Mouse (Mus musculus): ENCODE results near the gene Kif3c. TPM values are rescaled to one million over a fixed set of nuclear protein-coding genes. Genes with fewer than 3 reads are reported as not detected.
A peak's percentile ranks its signal among the peaks of the same experiment; 100 is the strongest.

The Kif3c gene
- total and polyA plus RNA-seq, 2 experiments from 2014 or later: 58.5 to 150 TPM

DNA sequence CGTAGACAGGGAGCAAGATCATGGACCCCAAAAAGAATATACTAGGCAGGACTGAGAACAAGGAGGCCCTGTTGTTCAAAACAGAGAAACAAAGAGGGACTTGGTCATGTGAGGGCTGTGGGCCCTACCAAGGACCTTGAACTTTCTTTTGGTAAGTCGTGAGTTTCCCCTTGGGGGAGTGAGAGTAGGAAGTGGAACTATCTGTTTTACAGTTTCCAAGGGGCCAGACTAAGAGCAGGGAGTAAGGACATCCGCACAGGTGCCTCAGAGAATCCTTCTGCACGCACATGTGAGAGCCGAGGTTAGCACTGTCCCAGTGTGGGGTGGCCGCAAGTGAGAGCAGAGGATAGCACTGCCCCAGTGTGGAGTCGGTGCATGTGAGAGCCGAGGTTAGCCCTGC lies 9.9 kb upstream of the Kif3c start:
- Histone ChIP-seq H3K4me3 (ENCODE audit: low read length) (no peak overlapping the region), H3K36me3 (ENCODE audit: insufficient read depth, low read length) (no peaks in the 10 kb centered on the region), H3K9me3 (ENCODE audit: low read length) (no peaks in the 10 kb centered on the region), H3K4me1 (ENCODE audit: insufficient read depth, low read length) (no peaks in the 10 kb centered on the region), H3K9ac (replicated peaks; ENCODE audit: low read length) (no peak overlapping the region), H3K27me3 (ENCODE audit: insufficient read depth, low read length) (no peaks in the 10 kb centered on the region), H3K4me2 (ENCODE audit: low read depth, low read length) (no peak overlapping the region), H3K27ac (no peak overlapping the region)
- 87% methylated on average over 8 of the region's 8 CpGs for WGBS
- DNase-seq (ENCODE audit: low spot score) (no peak), ATAC-seq (no peak)
- no peak for TF ChIP-seq CTCF (IDR thresholded peaks at IDR 0.05; ENCODE audit: low read depth)

DNA sequence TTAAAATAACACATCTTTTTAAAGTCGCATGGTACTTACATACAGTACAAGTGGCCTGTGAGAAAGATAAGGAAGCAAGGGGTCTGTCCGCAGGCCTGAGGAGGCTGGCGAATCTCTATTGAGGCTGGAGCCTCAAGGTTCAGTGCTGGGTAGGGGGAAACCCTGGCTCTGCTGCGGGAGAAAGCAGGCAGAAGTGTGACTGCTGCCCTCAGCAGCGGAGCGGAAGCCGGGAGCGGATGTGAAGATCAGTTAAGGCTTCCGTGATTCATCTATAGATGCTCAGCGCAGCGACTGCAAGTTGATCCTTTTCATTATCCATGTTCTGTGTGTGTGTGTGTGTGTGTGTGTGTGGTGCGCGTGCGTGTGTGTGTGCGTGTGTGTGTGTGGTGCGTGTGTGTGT lies 8.1 kb upstream of the Kif3c start:
- no peaks in the 10 kb centered on the region for H3K4me1 ChIP-seq (ENCODE audit: insufficient read depth, low read length)
- WGBS: 68% methylated on average over 16 of the region's 16 CpGs
- H3K9me3 ChIP-seq (ENCODE audit: low read length): no peaks in the 10 kb centered on the region
- peak overlapping the region; percentile 16; the same call in 1 of the 2 replicates for H3K4me2 ChIP-seq (ENCODE audit: low read depth, low read length)
- H3K27ac ChIP-seq: no peak overlapping the region
- no peaks in the 10 kb centered on the region for H3K36me3 ChIP-seq (ENCODE audit: insufficient read depth, low read length)
- ATAC-seq (no peak), DNase-seq (ENCODE audit: low spot score) (no peak)
- TF ChIP-seq CTCF (IDR thresholded peaks at IDR 0.05; ENCODE audit: low read depth): no peak
- no peaks in the 10 kb centered on the region for H3K27me3 ChIP-seq (ENCODE audit: insufficient read depth, low read length)
- no peak overlapping the region for H3K4me3 ChIP-seq (ENCODE audit: low read length)
- no peak overlapping the region for H3K9ac ChIP-seq (replicated peaks; ENCODE audit: low read length)

DNA sequence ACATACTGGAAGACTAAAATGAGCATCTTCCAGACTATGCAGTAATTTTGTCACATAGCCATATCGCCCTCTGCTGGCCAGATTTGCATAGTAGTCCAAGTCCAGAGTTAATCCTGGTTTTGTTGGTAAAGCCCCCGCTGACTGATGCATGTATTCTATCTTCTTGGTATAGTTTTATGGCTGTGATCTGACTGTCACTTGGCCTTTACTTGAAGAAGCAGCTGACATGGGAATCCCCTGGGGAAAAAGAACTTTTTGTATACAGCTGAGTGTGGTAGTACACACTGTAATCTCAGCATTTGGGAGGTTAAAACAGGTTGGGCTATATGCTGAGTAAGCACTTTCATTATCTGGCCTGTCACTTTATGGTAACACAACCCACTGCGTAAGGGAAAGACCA lies 5.6 kb upstream of the Kif3c start:
- no peaks in the 10 kb centered on the region for H3K36me3 ChIP-seq (ENCODE audit: insufficient read depth, low read length)
- H3K4me2 ChIP-seq (ENCODE audit: low read depth, low read length): no peak overlapping the region
- H3K9ac ChIP-seq (replicated peaks; ENCODE audit: low read length): no peak overlapping the region
- ATAC-seq: peak; percentile 66; the same call in 1 of the 2 replicates
- peak; percentile 87 for DNase-seq (ENCODE audit: low spot score)
- no peak overlapping the region for H3K4me3 ChIP-seq (ENCODE audit: low read length)
- H3K4me1 ChIP-seq (ENCODE audit: insufficient read depth, low read length): no peaks in the 10 kb centered on the region
- peak; percentile 81 for TF ChIP-seq CTCF (IDR thresholded peaks at IDR 0.05; ENCODE audit: low read depth)
- WGBS: 29% methylated on average over 3 of the region's 3 CpGs
- H3K27ac ChIP-seq: no peak overlapping the region
- no peaks in the 10 kb centered on the region for H3K9me3 ChIP-seq (ENCODE audit: low read length)
- H3K27me3 ChIP-seq (ENCODE audit: insufficient read depth, low read length): no peaks in the 10 kb centered on the region

DNA sequence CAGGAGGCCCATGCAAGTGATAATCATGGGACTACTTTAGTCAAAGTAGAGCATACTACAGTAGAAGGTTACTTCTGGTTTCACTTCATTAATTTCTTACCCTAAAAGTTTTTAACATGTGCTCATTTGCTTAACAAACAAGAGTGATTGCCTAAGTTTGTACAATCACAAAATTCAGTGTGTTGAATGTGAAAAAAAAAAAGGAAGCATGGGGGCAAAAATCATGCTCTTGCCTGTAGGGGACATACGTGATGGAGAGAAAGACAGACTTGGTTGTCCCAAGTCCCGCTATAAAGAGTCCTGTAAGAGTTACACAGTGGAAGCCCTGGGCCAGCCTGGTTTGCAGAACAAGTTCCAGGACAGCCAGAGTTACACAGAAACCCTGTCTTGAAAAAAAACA lies 4.9 kb upstream of the Kif3c start:
- Histone ChIP-seq H3K4me3 (ENCODE audit: low read length) (no peak overlapping the region), H3K9ac (replicated peaks; ENCODE audit: low read length) (no peak overlapping the region), H3K27me3 (ENCODE audit: insufficient read depth, low read length) (no peaks in the 10 kb centered on the region), H3K9me3 (ENCODE audit: low read length) (no peaks in the 10 kb centered on the region), H3K36me3 (ENCODE audit: insufficient read depth, low read length) (no peaks in the 10 kb centered on the region), H3K27ac (no peak overlapping the region), H3K4me1 (ENCODE audit: insufficient read depth, low read length) (0 out of 2 replicates have a peak, but pooled peaks cover 3% of the 10 kb centered on the region), H3K4me2 (ENCODE audit: low read depth, low read length) (no peak overlapping the region)
- ATAC-seq (no peak), DNase-seq (ENCODE audit: low spot score) (no peak)
- WGBS: 87% methylated on average over 2 of the region's 2 CpGs
- no peak for TF ChIP-seq CTCF (IDR thresholded peaks at IDR 0.05; ENCODE audit: low read depth)

DNA sequence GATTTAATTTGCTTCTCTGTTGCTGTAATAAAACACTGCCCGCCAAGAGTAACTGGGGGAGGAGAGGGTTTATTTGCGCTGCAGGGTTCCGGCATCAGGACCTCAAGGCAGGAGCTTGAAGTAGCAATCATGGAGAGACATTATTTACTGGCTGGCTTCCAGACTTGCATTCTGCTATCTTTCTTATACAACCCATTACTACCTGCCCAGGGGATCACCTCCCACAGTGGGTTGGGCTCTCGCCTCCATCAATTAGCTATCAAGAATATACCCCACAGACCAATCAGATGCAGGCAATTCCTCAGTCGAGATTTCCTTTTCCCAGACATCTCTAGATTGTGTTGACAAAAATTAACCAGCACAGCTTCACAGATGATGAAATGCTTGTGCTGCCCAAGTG lies 856 bp upstream of the Kif3c start:
- Histone ChIP-seq H3K4me3 (ENCODE audit: low read length) (no peak overlapping the region), H3K36me3 (ENCODE audit: insufficient read depth, low read length) (no peaks in the 10 kb centered on the region; the same call in 1 of the 2 replicates), H3K4me1 (ENCODE audit: insufficient read depth, low read length) (peaks cover 28% of the 10 kb centered on the region), H3K4me2 (ENCODE audit: low read depth, low read length) (no peak overlapping the region), H3K9ac (replicated peaks; ENCODE audit: low read length) (no peak overlapping the region), H3K27me3 (ENCODE audit: insufficient read depth, low read length) (no peaks in the 10 kb centered on the region), H3K9me3 (ENCODE audit: low read length) (no peaks in the 10 kb centered on the region), H3K27ac (peak overlapping the region; percentile 90)
- no peak for ATAC-seq
- WGBS: 72% methylated on average over 5 of the region's 5 CpGs
- TF ChIP-seq CTCF (IDR thresholded peaks at IDR 0.05; ENCODE audit: low read depth): no peak
- DNase-seq (ENCODE audit: low spot score): no peak

DNA sequence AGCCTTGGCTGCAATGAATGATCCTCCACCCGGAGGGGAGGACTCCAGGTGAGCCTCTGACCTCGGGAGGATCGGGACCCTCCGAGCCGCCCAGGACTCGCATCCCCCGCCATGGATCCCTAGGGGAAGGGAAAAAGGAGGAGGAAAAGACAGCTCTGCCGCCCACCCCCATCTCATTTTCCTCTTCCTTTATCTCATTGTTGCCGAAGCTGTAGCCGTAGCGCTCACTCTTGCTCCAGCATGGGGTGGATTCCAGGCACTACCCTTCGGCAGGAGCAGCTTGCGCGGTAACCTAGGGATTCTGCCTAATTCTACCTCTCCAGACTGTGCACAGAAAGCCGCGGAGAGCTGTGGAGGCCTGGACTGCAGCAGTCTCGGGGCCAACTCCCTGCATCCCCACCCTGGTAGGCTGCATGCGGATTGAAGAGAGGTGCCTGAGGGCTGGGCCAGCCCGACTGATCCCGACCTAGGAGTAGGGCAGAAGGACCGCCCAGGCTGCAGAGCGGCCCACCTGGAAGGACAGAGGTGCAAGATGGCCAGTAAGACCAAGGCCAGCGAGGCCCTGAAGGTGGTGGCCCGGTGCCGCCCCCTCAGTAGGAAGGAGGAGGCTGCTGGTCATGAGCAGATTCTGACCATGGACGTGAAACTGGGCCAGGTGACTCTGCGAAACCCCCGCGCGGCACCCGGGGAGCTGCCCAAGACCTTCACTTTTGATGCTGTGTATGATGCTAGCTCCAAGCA lies 687 bp downstream of the Kif3c start:
- 2% methylated on average over 30 of the region's 31 CpGs for WGBS
- peak overlapping the region; percentile 90 for H3K27ac ChIP-seq
- no peaks in the 10 kb centered on the region for H3K27me3 ChIP-seq (ENCODE audit: insufficient read depth, low read length)
- no peaks in the 10 kb centered on the region for H3K9me3 ChIP-seq (ENCODE audit: low read length)
- TF ChIP-seq CTCF (IDR thresholded peaks at IDR 0.05; ENCODE audit: low read depth): no peak
- H3K4me3 ChIP-seq (ENCODE audit: low read length): peak overlapping the region; percentile 64
- peak overlapping the region; percentile 95 for H3K4me2 ChIP-seq (ENCODE audit: low read depth, low read length)
- ATAC-seq: peak; percentile 44
- H3K4me1 ChIP-seq (ENCODE audit: insufficient read depth, low read length): peaks cover 30% of the 10 kb centered on the region
- H3K36me3 ChIP-seq (ENCODE audit: insufficient read depth, low read length): no peaks in the 10 kb centered on the region; the same call in 1 of the 2 replicates
- DNase-seq (ENCODE audit: low spot score): peak; percentile 49
- H3K9ac ChIP-seq (replicated peaks; ENCODE audit: low read length): peak overlapping the region; percentile 94
